Mouse (Mus musculus) adrenal gland, adult (tissue): ENCODE data around the gene Gm8947.
"Not testable (repeated sequence)": the region's sequence is repeated elsewhere in the genome, so short reads cannot be mapped to it uniquely, and the experiment has no call there.

Experiments used
- DNase-seq, 2 experiments: peaks; one replicate each; pipeline ENCODE4 v3.0.0; 2022 to 2023; ENCODE audit warnings: low spot score in 1 of 2; ENCODE audit not compliant: inconsistent age in 2 of 2

Gm8947 gene

DNA sequence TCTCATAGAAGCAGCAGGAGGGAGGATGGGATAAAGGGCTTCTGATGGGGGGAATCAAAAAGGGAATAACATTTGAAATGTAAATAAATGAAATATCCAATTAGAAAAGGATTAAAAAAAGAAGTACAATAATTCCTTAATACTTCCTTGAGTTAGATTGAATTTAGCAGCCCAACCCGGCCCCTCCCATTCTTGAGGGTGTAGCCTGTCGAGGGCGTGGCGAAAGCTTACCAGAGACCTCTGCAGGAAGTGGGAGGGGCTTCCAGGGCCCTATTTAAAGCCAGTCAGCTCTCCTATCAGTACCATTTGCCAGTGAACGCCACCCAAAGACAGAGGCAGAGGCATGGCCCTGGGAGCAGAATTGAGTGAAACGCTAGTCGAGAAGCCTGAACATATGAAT lies at the start of gene Gm8947:
Gm8947 (plus strand) TSS at position 302 of the 400 bp plus-strand sequence.
- not testable (repeated sequence) for DNase-seq

DNA sequence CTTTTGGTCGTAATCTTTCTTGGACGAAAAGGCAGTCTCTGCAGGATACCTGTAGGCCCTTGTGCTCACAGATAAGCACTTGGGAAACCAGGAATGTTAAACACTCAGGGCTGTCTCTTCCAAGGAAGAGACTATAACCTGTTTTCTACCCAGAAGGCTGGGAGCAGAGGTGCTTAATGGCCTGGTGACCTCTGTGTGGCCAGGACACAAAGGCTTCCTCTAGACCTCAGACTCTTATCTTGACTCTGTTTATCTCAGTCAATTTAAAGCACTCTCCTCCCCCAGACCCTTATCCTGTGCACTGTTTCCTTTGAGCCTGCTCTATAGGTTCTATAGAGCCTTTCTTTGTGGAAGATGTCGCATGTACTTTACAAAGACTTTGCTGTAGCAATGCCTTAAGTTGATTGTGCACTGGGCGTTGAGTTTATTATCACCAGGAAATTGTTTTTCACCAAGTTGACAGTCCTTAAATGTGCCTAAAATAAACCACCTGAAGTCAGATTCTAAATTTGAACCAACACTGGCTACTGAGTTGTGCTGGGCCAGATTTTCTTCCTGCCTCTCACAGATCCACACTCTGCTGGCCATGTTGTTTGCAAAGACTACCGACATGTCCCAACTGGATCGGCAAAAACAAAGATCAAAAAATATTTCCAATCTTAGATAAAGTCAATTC lies 47.6 kb upstream of the Gm8947 start:
- no peak for DNase-seq

DNA sequence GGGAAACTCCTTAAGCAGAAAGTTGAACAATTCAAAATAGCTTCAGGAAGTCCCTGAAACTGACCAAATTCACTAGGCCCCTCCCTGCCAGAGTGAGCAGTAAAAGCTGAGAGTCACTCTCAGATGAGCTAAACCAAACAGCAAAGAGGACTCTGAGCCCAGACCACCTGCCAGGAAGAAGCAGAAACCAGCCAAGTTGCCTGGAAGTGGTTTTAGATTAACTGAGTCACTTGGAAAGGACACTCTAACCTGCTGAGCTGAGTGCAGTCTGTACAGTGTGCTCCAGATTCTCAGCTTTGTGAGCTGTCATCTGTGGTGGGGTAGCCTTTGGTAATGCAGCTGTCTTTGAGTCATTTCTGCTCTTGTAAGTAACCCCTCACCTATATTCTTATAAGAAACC lies 44.4 kb upstream of the Gm8947 start:
- no peak for DNase-seq

DNA sequence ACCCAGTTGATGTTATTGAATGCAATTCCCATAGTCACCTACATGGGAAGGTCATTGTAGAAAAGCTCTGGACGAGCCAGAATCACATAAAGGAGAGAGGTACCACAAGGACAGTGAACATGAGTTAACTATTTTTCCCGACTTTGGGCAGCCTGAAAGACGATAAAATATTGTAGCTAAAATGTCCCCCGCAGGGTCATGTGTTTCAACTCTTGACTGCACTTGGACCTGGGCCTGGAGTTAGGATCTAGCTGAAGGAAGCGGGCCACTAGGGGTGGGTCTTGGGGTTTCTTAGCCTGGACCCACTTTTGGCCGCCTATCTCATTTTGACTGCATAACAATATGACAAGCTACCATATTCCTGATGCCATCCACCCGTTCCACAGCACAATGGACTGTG lies 42.0 kb upstream of the Gm8947 start:
- peak; percentile 33 to 71 for DNase-seq

DNA sequence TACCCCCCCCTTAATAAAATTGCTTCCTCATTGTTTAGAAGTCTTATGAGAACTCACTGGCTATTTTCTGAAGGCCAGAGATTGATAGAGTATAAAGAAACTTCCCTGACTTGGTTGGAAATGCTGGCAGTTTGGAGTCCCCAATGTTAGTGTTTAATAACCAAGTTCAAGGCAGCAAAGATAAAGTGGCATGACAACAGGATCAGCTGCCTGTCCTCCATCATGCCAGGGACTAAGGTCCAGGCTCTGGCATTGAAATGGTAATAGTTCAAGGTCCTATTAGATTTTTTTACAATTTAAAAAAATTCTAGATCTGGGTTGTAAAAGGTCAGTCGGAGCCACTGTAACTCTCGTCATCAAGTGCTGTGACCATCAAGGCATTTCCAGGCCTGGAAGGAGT lies 41.1 kb upstream of the Gm8947 start:
- peak; percentile 46 to 67 for DNase-seq

DNA sequence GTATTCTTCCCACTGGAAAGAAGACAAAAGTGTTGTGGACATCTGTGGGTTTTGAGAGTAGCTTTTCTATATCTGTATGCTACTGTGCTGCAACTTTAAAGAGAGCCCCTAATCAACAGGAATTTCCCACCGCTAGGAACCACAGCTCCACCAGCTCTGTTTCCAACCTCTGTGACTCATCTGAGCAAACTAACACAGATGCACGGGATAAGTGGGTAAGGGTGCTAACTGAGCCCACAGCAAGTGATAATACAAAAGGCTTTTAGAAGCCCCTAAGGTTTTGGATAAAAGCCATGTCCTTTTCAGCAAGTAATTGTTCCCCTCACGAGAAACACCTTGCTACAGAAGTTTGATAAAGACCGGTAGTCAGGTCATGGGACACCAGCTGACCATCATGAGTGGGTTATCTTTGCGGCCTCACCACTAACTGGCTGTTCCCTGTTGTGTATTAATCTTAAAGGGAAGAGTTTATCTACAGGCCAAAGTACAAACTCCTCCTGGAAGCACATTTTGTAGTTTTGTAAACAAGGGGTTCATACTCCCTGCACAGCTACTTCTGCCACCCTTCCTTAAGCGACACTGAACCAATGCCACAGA lies 39.0 kb upstream of the Gm8947 start:
- no peak for DNase-seq

DNA sequence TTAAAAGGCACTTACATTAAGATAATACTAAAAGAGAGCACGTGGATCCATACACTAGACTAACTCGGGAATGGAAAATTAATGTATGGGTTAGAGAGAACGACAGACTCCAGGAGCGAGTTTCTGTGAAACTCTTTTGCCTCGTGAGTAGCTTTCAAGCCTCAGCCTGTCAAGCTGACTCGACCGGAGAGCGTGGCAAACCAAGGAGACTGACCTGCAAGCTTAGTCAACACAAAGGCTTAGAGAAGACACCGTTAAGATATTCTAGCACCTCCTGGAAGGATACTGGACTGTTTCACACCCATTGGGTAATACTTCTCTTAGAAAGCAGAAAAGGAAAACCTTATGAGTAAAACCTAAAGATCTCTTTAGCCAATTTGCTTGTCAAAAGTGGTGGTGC lies 38.0 kb upstream of the Gm8947 start:
- not testable (repeated sequence) for DNase-seq

DNA sequence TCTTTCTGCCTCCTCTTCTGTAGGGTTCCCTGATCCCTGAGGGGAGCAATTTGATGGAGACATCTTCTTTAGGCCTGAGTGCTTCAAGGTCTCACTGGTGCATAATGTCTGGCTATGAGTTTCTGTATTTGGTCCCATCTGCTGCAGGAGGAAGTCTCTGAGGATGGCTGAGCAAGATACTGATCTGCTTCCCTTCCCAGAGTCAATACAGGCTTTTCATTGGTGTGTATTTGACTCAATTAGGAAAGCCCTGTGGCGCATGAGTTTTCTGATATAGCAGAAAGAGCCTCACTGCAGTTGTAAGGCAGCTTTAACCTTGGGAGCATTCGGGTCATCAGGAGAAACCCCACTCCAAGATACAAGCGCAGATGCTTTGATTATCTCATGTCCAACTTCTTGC lies 36.0 kb upstream of the Gm8947 start:
- no peak for DNase-seq

DNA sequence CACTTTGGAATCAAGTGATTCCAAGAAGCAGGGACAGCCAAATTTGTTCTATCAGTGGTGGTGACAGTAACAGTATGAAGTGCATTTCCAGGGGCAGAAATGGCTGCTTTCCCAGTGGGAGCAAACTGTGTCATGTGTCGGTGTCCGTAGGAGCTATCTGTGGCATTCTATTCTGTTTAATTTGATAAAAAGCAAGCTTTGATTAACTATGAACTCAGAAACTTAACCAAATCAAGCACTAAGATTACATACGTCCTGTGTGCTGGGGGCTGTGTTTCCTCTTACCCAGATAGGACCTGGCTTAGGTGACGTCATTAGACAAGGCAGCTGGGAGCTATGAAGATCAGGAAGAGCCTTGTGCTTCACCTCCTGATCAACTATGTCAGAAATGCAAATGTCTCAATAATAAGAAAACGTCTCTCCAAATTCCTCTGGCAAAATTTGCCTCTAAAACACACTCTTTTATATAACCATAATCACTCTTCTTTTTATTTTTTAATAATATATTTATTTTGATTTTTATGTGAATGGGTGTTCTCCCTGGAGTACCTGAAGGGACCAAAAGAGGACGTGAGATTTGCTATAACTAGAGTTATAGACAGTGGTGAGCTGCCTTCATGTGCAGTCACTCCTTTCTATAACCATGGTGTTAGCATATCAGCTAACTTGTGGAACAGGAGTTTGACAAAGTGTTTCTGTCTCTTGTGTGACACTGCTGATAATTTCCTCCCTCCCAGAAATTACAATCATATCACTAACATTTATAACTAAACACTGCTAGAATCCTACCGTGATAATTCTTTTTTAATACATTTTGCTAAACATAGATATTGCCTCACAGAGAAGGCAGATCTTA lies 35.2 kb upstream of the Gm8947 start:
- DNase-seq = no peak

DNA sequence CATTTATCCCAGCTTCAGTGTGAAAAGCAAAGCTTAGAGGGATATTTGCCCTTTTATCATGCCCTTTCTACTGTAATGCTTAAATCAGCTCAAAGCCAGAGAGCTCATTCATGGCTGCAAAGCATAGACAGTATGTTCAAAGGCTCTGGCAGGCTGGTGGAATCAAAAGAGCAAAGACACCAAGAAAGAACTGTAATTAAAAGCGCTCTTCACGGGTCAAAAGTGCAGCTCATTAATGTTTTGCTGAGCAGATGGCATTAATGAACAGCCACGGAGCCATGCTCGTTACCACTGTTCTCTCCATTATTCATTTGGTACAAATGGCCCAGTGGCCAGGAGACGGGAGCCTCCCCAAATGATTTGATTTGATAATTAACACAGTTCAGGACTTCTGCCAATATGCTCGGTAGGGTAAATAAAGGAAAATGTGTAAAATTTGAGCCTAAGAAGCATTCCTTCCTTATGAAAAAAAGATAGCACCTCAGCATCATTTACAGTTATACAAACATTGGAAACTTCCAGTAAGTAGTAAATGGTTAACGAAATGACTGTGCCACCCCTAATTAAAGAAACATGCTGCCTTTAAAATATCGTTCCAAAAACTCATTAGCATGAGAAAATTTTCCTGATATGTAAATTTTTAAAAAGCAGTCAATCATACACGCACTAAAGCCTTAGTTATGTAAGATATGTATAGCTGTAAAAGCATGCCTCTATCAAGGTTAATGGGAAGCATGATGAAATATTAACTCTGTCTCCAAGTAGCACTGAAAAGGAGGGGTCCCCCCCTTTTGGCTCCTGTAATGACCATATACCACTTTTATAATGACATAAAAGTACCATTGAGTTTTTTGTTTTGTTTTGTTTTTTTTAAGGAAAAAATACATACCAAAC lies 34.0 kb upstream of the Gm8947 start:
- no peak for DNase-seq

DNA sequence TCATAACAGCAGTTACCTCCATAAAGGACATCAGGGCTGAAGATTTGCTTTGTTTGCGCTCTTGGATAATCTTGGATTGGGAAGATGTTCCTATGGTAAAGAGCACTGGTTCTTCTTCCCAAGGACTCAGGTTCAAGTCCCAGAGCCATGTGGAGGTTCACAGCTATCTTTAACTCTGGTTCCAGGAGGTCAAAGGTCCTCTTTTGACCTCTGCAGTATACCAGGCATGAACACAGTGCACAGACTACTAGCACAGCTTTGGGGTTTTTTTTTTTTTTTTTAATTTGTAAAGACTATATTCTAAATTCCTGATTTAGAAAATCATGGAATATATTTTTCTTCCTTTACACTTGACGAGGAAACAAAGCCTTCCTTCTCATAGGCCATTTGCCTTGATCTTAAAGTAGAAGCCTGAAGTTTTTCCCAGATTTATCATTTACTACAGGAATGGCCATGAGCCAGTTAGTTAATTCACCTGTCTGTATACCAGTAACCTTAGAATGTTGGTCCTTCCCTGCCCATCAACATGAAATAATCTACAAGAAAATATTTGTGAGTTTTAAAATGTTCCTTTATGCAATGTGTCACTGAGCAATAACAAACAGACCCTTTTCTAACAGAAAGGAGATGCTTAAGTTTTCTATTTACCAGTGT lies 33.2 kb upstream of the Gm8947 start:
- no peak for DNase-seq

DNA sequence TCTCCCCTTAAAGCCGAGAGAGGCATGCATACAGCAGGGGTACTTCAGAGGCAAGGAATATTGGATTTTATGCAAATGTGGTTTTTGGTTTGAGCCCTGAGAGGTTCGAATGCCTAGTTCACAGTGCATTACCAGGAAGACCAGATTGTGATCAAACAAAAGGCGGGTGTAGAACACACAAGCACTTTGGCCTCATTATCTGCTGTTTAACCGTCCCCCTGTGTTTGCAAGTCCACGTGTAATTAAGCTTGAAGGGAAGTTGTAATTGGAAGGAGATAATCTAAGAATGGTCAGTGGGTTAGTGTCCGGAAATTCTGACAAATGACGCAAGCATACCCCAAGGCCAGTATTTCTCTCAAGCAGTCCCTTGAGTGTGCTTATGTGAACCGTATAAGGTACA lies 26.1 kb upstream of the Gm8947 start:
- no peak for DNase-seq

DNA sequence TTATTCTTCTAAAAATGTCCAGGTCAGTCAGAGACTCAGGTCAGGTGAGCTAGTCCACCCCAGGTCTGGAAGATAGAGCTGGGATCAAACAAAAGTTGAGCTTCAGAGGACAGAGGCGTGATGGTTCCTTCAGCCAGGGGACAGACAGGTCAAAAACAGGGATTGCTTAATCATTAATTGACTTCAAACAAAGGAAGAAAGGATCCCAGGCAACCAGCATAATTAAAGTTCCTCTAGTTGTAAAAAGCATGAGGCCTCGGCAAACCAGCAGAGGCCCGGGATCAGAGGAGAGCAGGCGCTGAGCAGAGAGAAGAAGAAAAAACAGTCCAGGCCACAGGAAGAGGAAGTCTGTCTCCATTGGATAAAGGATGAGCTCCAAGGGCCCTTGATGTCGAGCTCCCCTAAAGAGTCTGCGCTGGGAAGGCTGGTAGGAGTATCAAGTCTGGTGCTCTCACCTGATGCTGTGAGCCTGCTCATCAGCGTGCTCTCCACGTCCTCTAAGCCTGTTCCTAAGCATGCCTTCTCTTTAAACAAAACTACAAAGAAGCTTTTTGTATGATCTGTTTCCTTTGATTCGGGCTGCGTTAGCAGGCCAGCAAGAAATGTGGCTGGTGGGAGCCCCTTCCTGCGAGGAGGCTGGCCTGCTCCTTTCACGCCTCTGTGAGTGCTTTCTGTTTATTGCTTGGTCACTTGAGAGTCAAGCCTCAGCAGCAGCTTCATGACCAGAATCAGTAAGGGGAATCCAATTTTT lies 24.7 kb upstream of the Gm8947 start:
- no peak for DNase-seq

DNA sequence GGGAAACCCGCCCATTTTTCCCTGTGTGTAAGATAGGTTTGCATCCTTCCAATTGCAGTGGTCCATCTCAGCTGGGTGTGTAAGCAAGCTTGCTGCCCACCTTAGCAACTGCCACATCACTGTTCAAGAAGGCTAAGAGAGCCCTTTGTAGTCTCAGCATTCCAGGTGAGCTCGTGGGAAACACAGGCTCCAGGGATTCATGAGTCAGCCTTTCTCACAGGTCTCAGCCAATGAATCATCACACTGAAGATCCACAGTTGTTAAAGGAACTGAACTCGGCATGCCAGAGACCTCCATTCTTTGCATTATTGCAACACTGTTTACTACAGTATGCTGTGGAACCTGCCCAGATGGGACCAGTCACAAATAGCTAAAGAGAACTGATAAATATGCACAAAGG lies 23.5 kb upstream of the Gm8947 start:
- no peak for DNase-seq

DNA sequence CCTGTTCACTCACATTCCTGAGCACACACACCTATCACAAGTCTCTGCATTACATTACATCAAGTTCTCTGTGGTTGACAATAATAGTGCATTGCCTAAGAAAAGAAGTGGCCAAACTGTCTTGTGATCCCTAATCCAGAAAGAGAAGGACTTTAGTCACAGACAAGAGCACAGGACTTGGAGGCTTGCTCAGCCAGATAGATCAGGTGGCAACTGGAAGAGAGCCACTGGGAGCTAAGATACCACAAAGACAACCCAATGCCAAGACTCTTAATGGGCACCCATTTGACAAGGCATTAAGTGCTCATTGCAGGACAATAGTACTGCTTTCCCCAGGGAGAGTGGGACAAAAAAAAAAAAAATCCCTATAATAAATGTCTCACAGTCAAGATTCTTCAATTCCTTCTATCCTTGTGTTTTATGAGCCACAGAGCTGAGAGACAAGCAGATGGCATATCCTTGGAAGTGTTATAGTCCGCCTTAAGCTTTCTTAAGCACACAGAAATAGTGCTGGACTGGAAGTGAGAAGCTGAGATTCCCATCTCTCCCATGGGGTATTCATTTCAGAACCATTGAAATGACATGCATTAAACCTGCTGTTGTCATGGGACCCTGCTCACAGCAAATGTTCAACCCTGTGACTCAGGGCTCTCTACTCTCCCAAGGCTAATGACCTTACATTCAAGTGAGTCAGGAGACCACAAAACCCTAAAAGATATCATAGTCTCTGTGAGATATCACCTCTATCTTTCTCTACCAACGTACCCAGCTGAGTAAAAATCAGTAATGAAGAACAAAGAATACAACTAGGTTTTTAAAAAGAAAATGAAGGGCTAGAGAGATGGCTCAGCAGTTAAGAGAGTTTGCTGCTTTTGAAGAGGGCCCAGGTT lies 20.4 kb upstream of the Gm8947 start:
- peak; percentile 33 to 71 for DNase-seq

DNA sequence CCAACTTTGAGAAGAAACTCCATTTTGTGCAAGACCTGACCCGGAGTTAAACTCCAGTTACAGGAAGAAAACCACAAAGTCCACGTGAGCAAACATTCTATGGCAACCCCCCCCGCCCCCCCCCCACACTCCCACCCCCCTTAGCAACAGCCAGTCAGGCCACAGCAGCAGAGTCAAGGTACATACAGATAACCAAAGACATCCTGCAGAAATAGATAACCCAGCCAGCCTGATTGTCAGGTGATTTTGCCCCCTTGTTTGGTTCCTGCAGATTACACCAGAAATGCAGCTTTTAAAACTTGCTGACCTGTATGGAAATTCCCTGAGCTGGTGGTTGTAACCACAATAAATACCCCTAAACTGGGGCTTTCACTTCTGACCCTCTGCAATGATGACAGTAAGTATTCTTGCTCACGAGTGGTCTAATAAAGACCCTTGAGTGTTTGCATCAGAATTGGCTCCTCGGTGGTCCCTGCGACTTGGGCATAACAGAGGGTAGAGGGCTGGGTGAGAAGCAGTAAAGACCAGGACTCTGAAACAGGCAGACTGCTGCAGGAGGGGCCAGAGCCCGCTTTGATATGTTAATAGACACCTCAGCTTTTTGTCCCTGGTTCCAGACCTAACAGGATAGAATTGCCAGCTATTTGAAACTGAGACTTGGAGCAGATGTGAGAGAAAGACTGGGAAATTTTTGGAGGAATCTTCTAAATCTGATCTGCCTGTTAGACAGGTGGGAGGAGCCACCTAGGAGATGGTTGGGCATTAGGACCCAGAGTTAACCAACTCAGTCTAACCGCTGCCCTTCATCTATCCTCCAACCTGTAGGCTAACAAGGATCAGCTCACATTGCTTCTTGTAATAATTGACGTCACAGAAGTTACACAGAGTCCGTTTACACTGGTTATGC lies 14.9 kb upstream of the Gm8947 start:
- peak; percentile 13 to 72 for DNase-seq

DNA sequence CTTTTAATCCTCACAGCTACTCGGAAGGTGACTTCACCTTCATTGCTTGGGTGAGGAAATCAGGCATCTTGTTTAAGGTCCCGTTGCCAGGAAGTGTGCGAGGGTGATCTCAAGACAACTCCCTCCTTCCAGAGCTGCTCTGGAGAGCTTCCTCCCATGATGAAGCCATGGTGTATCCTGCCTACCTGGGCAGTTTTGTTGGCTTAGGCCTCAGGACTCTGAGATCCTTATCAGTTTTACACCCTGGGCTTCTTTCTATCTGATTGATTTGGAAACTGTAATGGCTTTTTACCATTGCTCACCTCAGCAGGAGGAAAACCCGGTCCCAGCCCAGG lies 14.3 kb upstream of the Gm8947 start:
- DNase-seq = no peak

DNA sequence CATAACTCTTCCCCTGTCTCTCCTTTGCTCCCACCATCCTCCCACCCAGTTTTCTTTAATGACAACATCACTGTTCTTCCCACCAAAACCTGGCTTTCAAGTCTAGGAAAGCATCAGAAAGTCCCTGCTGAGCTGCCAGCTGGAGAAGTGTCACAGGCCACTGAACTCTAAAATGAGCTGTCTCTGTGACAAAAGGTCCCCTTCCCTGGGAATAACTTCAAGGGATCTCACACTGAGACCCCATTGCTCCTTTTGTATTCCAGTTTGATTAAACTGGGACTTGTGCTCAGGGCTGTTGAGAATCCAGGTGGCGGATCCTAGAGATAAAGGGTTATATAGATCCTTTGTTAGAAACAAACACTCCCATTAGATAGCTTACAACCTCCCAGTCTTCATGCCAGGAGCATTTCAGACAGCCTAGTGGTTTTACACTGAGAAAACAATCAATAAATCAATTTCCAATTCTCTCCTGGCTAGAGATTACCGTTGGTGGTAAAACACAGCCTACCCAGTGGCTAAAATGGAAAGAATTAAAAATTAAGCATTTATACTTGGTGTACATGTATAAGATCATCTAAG lies 13.6 kb upstream of the Gm8947 start:
- DNase-seq = no peak
